Mouse (Mus musculus) spleen, adult 2 months (tissue): ENCODE measurements around the gene Cd247. TPM values are rescaled to one million over a fixed set of nuclear protein-coding genes. Genes with fewer than 3 reads are reported as not detected.

Experiments
- DNase-seq, 2 experiments: peaks; one replicate each; pipeline versions ENCODE4 v3.0.0 to v3.0.0-alpha.2; 2012 to 2021; ENCODE audit warnings: low spot score in 2 of 2, low read depth in 1 of 2
- H3K27ac ChIP-seq: fragments of 200-500 bp; 2 replicates; pipeline ENCODE4 v1.5.1; 2012; ENCODE audit warnings: low read length, inconsistent platforms; ENCODE audit not compliant: insufficient read depth
- H3K27me3 ChIP-seq: fragments of 200-500 bp; 2 replicates; pipeline ENCODE4 v1.6.1; 2012; ENCODE audit warnings: mild to moderate bottlenecking, moderate library complexity, low read length, inconsistent platforms; ENCODE audit not compliant: control insufficient read depth, insufficient read depth
- H3K36me3 ChIP-seq: fragments of 200-500 bp; 2 replicates; pipeline ENCODE4 v1.6.1; 2012; ENCODE audit warnings: mild to moderate bottlenecking, low read length, inconsistent platforms; ENCODE audit not compliant: control insufficient read depth, insufficient read depth
- H3K4me1 ChIP-seq: fragments of 200-500 bp; 2 replicates; pipeline ENCODE4 v1.6.1; 2011; ENCODE audit warnings: inconsistent platforms; ENCODE audit not compliant: control insufficient read depth, insufficient read depth, insufficient read length
- H3K4me3 ChIP-seq: fragments of 200-500 bp; 2 replicates; pipeline ENCODE4 v1.5.1; 2011; ENCODE audit warnings: mild to moderate bottlenecking, inconsistent platforms; ENCODE audit not compliant: insufficient read depth, insufficient read length; ENCODE audit errors: extremely low read depth
- CTCF ChIP-seq: fragments of 200-500 bp; IDR thresholded peaks from 2 replicates; pipeline ENCODE4 v1.5.1; 2011; ENCODE audit warnings: mild to moderate bottlenecking, inconsistent platforms; ENCODE audit not compliant: insufficient read depth, insufficient read length, insufficient replicate concordance; ENCODE audit errors: extremely low read depth
- POLR2A ChIP-seq: fragments of 200-500 bp; IDR thresholded peaks from 2 replicates; pipeline ENCODE4 v1.6.1; 2011; ENCODE audit warnings: low read depth, low read length, inconsistent platforms
- WGBS: fragments of 180-500 bp; shearing (Covaris S2); methylation state at CpG from one replicate; pipeline ENCODE4 v1.1.7; 2018; 5-methylcytosine and 5-hydroxymethylcytosine counted together
- polyA plus RNA-seq: library from polyadenylated mRNA; depleted of rRNA; stranded (reverse); fragments of >200 nt; gene quantifications from 2 replicates; pipeline ENCODE4 v1.2.3, GENCODE M21; 2012

Cd247 gene
- polyA plus RNA-seq, 1 experiment, result 38.9 TPM

DNA sequence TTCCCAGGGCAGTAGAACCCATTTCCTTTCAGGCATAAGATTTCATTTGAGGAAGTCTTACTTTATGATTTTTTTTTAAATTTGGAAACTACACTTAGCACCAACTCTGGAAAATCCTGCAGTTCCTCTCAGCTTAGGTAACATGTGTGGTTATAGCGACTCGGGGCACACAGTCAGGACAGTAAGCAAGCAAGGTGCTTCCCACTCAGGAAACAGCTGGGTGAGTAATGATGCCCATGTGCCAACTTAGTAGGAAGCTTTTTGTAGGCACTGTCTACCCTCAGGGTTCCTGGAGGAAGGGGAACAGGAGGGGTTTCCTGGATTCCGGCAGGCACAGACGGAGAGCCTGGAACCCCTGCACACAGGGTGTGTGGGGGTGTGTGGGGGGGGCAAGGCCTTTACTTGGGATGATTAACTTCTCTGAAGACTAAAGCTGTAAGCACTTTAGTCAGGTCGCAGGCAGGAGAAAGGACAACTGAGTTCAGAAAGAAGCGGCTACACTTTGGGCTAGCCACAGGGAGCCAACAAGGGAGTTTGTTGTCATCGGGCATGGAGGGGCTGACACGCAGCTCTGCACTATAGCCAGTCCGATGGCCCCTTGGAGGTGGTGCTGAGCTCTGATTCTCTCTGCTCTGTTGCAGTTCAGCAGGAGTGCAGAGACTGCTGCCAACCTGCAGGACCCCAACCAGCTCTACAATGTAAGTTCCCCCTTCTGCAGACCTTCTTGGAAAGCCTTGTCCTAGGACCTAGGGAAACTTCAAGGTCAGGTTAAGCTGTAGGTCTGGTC, 67.5 kb downstream of the Cd247 start:
- WGBS, result 66% methylated on average over 9 of the region's 9 CpGs

DNA sequence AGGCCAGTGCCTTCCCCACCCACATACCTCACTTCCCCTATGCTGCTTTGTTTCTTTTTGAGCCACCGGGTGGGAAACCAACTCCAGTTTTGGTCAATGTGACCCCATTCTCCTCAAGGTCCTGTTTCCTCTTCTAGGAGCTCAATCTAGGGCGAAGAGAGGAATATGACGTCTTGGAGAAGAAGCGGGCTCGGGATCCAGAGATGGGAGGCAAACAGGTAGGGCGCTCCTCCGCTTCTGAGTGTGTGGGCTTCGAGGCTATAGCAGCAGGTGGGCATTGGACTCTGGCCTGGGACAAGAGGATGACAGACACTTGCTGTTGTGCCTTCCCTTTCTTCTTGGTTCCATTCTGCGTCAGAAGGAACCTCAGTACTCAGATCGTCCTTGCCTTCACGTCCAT, 68.8 kb downstream of the Cd247 start:
- Histone ChIP-seq H3K36me3 (no peaks in the 10 kb centered on the region), H3K4me1 (peaks cover 2% of the 10 kb centered on the region; the same call in 1 of the 2 replicates), H3K27me3 (no peaks in the 10 kb centered on the region), H3K27ac (no peak overlapping the region), H3K4me3 (no peak overlapping the region)
- WGBS, result 83% methylated on average over 11 of the region's 11 CpGs
- no peak for DNase-seq
- TF ChIP-seq CTCF (no peak), POLR2A (no peak)

More for the DNA sequence above, 67.5 kb downstream of the Cd247 start:
- Histone ChIP-seq H3K27ac (no peak overlapping the region), H3K4me3 (no peak overlapping the region), H3K4me1 (peaks cover 2% of the 10 kb centered on the region; the same call in 1 of the 2 replicates), H3K36me3 (no peaks in the 10 kb centered on the region), H3K27me3 (no peaks in the 10 kb centered on the region)
- DNase-seq, result no peak
- TF ChIP-seq CTCF (no peak), POLR2A (no peak)

DNA sequence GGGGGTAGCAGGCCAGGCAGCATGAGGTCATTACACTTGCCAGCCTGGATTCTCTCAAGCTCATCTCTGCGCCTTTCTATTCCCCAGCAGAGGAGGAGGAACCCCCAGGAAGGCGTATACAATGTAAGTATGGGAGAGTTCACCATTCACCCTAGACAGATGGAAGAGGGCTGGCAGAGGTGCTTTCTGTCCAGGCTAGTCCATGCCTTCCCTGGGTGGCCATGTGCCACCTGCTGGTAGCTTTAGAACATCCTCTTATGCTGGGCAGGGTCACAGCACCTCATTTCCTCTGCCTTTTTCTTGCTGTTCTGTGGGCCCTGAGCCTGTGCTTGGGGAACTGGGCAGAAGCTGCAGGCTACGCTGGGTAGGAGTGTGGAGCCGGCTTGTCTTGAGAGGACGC, 69.9 kb downstream of the Cd247 start:
- H3K27ac ChIP-seq, result no peak overlapping the region
- 91% methylated on average over 5 of the region's 5 CpGs for WGBS
- H3K36me3 ChIP-seq, result no peaks in the 10 kb centered on the region

DNA sequence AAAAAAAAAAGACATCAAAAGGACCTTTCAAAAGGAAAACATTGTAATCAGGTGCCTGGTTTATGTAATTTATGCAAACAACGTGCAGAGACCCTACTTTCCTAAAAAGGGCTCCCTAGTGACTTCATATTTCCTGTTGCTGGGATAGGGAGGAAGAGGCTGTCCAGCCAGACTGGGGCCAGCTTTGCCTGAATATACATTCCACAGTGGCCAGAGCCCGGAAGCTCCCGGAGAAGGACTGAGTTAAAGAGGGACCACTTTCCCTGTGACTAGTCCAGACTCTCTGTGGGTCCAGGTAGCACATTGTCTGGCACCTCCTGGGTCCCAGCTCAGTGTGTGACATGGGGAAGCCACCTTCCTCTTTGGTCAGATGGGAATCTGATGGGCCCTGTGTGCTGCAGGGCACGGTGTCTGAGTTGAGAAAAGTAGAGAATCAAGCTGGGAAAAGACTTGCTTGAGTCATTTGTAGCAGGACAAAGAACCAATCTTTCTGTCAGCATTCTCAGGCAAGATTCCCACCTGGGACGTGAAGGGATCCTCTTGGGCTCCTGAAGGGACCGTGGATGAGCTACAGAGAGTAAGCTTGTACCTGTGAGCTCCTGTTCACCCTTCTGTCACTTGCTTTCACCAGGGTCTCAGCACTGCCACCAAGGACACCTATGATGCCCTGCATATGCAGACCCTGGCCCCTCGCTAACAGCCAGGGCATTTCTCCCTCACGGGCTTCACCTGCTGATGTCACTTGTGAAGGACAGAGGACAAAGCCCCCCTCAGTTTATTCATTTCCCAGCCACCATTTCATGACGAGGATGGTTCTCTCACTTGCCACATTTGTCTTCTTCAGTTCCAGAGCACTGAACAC, 72.1 kb downstream of the Cd247 start:
- Histone ChIP-seq H3K4me3 (no peak overlapping the region), H3K27me3 (no peaks in the 10 kb centered on the region), H3K36me3 (peaks cover 3% of the 10 kb centered on the region), H3K27ac (no peak overlapping the region), H3K4me1 (no peaks in the 10 kb centered on the region)
- no peak for DNase-seq
- 79% methylated on average over 9 of the region's 9 CpGs for WGBS
- TF ChIP-seq POLR2A, result no peak
- TF ChIP-seq CTCF, result no peak

More for the DNA sequence above, 69.9 kb downstream of the Cd247 start:
- no peaks in the 10 kb centered on the region for H3K27me3 ChIP-seq
- DNase-seq, result no peak
- no peaks in the 10 kb centered on the region for H3K4me1 ChIP-seq
- H3K4me3 ChIP-seq, result no peak overlapping the region
- TF ChIP-seq POLR2A, result no peak
- peak; percentile 48; the same call in 1 of the 2 replicates for TF ChIP-seq CTCF

DNA sequence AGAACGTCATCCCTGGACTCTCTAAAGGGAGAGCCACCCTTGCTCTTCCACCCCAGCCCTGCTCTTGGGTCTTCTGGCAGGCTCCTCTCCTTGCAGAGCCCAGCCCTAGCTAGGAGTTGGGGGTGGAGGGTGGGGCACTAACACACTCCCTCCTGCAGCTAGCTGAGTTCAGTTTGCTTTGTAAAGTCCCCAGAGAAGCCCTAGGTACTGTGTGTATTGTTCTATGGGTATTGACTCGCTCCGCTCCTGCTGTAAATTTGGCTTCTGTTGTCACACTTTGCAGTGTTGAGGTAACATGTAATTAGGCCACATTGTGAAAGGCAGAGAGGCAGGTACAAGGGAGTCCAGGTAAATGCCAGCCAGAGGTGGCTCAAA, 72.7 kb downstream of the Cd247 start:
- no peaks in the 10 kb centered on the region for H3K4me1 ChIP-seq
- H3K27me3 ChIP-seq, result no peaks in the 10 kb centered on the region
- no peak overlapping the region for H3K27ac ChIP-seq
- peaks cover 3% of the 10 kb centered on the region for H3K36me3 ChIP-seq
- no peak overlapping the region for H3K4me3 ChIP-seq
- 96% methylated on average over 3 of the region's 3 CpGs for WGBS
- DNase-seq, result no peak
- TF ChIP-seq POLR2A (no peak), CTCF (no peak)

DNA sequence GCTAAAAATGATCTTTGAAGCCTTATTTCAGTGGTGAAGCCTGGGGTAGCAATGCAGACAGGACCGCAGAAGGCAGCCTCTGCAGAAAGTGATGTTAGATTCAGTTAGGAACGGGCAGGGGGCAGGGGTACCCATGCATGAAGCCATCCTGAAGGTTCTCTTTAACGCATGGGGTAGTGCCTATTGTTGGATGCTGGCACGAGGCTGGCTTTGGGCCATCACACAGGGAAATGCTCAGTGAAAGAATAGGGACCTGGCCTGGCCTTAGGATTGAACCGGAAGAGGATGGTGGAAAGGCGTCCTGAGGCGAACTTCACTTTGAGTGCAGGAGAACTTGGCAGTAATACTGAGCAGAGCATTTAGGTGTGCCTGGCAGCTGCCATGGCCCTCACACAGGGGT, 73.6 kb downstream of the Cd247 start:
- DNase-seq, result no peak
- H3K36me3 ChIP-seq, result peaks cover 7% of the 10 kb centered on the region
- no peak for TF ChIP-seq POLR2A
- no peak for TF ChIP-seq CTCF
- no peaks in the 10 kb centered on the region for H3K27me3 ChIP-seq
- H3K27ac ChIP-seq, result no peak overlapping the region
- no peak overlapping the region for H3K4me3 ChIP-seq
- H3K4me1 ChIP-seq, result no peaks in the 10 kb centered on the region
- WGBS, result 84% methylated on average over 7 of the region's 7 CpGs
